Mouse (Mus musculus): ENCODE measurements at regions not wholly inside any gene's neighbourhood (a gene's known extent, or its start where the extent isn't known, plus 50 kb on each side); places are given as distances from the start of the nearest gene placed in this dataset.

GRCm38 (mm10) chr9:49923981-49924501 is 125.3 kb upstream of the Ncam1 start:
- Histone ChIP-seq H3K4me2 (no peak overlapping the region), H3K4me1 (ENCODE audit: control insufficient read depth, insufficient read depth, low read length) (peaks cover 2% of the 10 kb centered on the region; the same call in 1 of the 2 replicates), H3K36me3 (ENCODE audit: control insufficient read depth, insufficient read depth, low read length) (no peaks in the 10 kb centered on the region), H3K4me3 (ENCODE audit: low read depth, low read length) (no peak overlapping the region), H3K27me3 (ENCODE audit: control insufficient read depth, insufficient read depth, low read length) (no peaks in the 10 kb centered on the region), H3K9me3 (ENCODE audit: control insufficient read depth, low read length) (no peaks in the 10 kb centered on the region), H3K27ac (ENCODE audit: low read depth, low read length) (no peak overlapping the region), H3K9ac (ENCODE audit: low read length) (no peak overlapping the region)
- no peak for ATAC-seq (ENCODE audit: low FRiP score)
- 80% methylated on average over 4 of the region's 4 CpGs for WGBS
- no peak for DNase-seq (ENCODE audit: low spot score, missing footprints)

GRCm38 (mm10) chr9:49922770-49923169 is 124.0 kb upstream of the Ncam1 start:
- no peak overlapping the region for H3K4me2 ChIP-seq
- H3K4me3 ChIP-seq (ENCODE audit: low read depth, low read length): no peak overlapping the region
- H3K9ac ChIP-seq (ENCODE audit: low read length): no peak overlapping the region
- no peak for DNase-seq (ENCODE audit: low spot score, missing footprints)
- no peak for ATAC-seq (ENCODE audit: low FRiP score)
- no peak overlapping the region for H3K27ac ChIP-seq (ENCODE audit: low read depth, low read length)
- H3K36me3 ChIP-seq (ENCODE audit: control insufficient read depth, insufficient read depth, low read length): no peaks in the 10 kb centered on the region
- 42% methylated on average over 3 of the region's 3 CpGs for WGBS
- H3K4me1 ChIP-seq (ENCODE audit: control insufficient read depth, insufficient read depth, low read length): peaks cover 2% of the 10 kb centered on the region; the same call in 1 of the 2 replicates
- H3K9me3 ChIP-seq (ENCODE audit: control insufficient read depth, low read length): no peaks in the 10 kb centered on the region
- H3K27me3 ChIP-seq (ENCODE audit: control insufficient read depth, insufficient read depth, low read length): no peaks in the 10 kb centered on the region

- 27% methylated on average over 2 of the region's 2 CpGs for WGBS
- ATAC-seq (ENCODE audit: low FRiP score) (no peak), DNase-seq (ENCODE audit: low spot score, missing footprints) (no peak)
- no peaks in the 10 kb centered on the region for H3K36me3 ChIP-seq (ENCODE audit: control insufficient read depth, insufficient read depth, low read length)
- no peaks in the 10 kb centered on the region for H3K27me3 ChIP-seq (ENCODE audit: control insufficient read depth, insufficient read depth, low read length)
- H3K9ac ChIP-seq (ENCODE audit: low read length): no peak overlapping the region
- no peak overlapping the region for H3K4me2 ChIP-seq
- no peaks in the 10 kb centered on the region for H3K9me3 ChIP-seq (ENCODE audit: control insufficient read depth, low read length)
- no peak overlapping the region for H3K27ac ChIP-seq (ENCODE audit: low read depth, low read length)
- H3K4me3 ChIP-seq (ENCODE audit: low read depth, low read length): no peak overlapping the region
- H3K4me1 ChIP-seq (ENCODE audit: control insufficient read depth, insufficient read depth, low read length): peaks cover 2% of the 10 kb centered on the region; the same call in 1 of the 2 replicates
Measured at GRCm38 (mm10) chr9:49922162-49922561, 123.4 kb upstream of the Ncam1 start.

GRCm38 (mm10) chr9:49921306-49921705 is 122.6 kb upstream of the Ncam1 start:
- Histone ChIP-seq H3K27ac (ENCODE audit: low read depth, low read length) (no peak overlapping the region), H3K4me2 (no peak overlapping the region), H3K9me3 (ENCODE audit: control insufficient read depth, low read length) (no peaks in the 10 kb centered on the region), H3K27me3 (ENCODE audit: control insufficient read depth, insufficient read depth, low read length) (no peaks in the 10 kb centered on the region), H3K9ac (ENCODE audit: low read length) (no peak overlapping the region), H3K4me1 (ENCODE audit: control insufficient read depth, insufficient read depth, low read length) (peaks cover 2% of the 10 kb centered on the region; the same call in 1 of the 2 replicates), H3K36me3 (ENCODE audit: control insufficient read depth, insufficient read depth, low read length) (no peaks in the 10 kb centered on the region), H3K4me3 (ENCODE audit: low read depth, low read length) (no peak overlapping the region)
- WGBS: 94% methylated on average over 3 of the region's 3 CpGs
- no peak for ATAC-seq (ENCODE audit: low FRiP score)
- no peak for DNase-seq (ENCODE audit: low spot score, missing footprints)

- DNase-seq (ENCODE audit: low spot score, missing footprints) (no peak), ATAC-seq (ENCODE audit: low FRiP score) (no peak)
- no peaks in the 10 kb centered on the region for H3K36me3 ChIP-seq (ENCODE audit: control insufficient read depth, insufficient read depth, low read length)
- no peaks in the 10 kb centered on the region for H3K27me3 ChIP-seq (ENCODE audit: control insufficient read depth, insufficient read depth, low read length)
- no peak overlapping the region for H3K4me2 ChIP-seq
- WGBS: 78% methylated on average over 4 of the region's 4 CpGs
- H3K4me3 ChIP-seq (ENCODE audit: low read depth, low read length): no peak overlapping the region
- no peaks in the 10 kb centered on the region for H3K9me3 ChIP-seq (ENCODE audit: control insufficient read depth, low read length)
- no peaks in the 10 kb centered on the region for H3K4me1 ChIP-seq (ENCODE audit: control insufficient read depth, insufficient read depth, low read length)
- H3K9ac ChIP-seq (ENCODE audit: low read length): no peak overlapping the region
- no peak overlapping the region for H3K27ac ChIP-seq (ENCODE audit: low read depth, low read length)
Measured at GRCm38 (mm10) chr9:49915046-49915719, 116.5 kb upstream of the Ncam1 start.

- H3K9me3 ChIP-seq (ENCODE audit: control insufficient read depth, low read length): no peaks in the 10 kb centered on the region
- no peaks in the 10 kb centered on the region for H3K27me3 ChIP-seq (ENCODE audit: control insufficient read depth, insufficient read depth, low read length)
- 87% methylated on average over 4 of the region's 4 CpGs for WGBS
- H3K9ac ChIP-seq (ENCODE audit: low read length): no peak overlapping the region
- ATAC-seq (ENCODE audit: low FRiP score) (no peak), DNase-seq (ENCODE audit: low spot score, missing footprints) (no peak)
- H3K4me2 ChIP-seq: no peak overlapping the region
- no peaks in the 10 kb centered on the region for H3K36me3 ChIP-seq (ENCODE audit: control insufficient read depth, insufficient read depth, low read length)
- H3K4me1 ChIP-seq (ENCODE audit: control insufficient read depth, insufficient read depth, low read length): no peaks in the 10 kb centered on the region
- no peak overlapping the region for H3K4me3 ChIP-seq (ENCODE audit: low read depth, low read length)
- no peak overlapping the region for H3K27ac ChIP-seq (ENCODE audit: low read depth, low read length)
Measured at GRCm38 (mm10) chr9:49913677-49914076, 115.0 kb upstream of the Ncam1 start.

- no peak overlapping the region for H3K9ac ChIP-seq (ENCODE audit: low read length)
- DNase-seq (ENCODE audit: low spot score, missing footprints): no peak
- H3K4me1 ChIP-seq (ENCODE audit: control insufficient read depth, insufficient read depth, low read length): no peaks in the 10 kb centered on the region
- no peaks in the 10 kb centered on the region for H3K27me3 ChIP-seq (ENCODE audit: control insufficient read depth, insufficient read depth, low read length)
- no peak for ATAC-seq (ENCODE audit: low FRiP score)
- no peak overlapping the region for H3K4me3 ChIP-seq (ENCODE audit: low read depth, low read length)
- no peaks in the 10 kb centered on the region for H3K36me3 ChIP-seq (ENCODE audit: control insufficient read depth, insufficient read depth, low read length)
- WGBS: 71% methylated on average over 1 of the region's 1 CpGs
- no peak overlapping the region for H3K27ac ChIP-seq (ENCODE audit: low read depth, low read length)
- no peaks in the 10 kb centered on the region for H3K9me3 ChIP-seq (ENCODE audit: control insufficient read depth, low read length)
- H3K4me2 ChIP-seq: no peak overlapping the region
Measured at GRCm38 (mm10) chr9:49912306-49912705, 113.6 kb upstream of the Ncam1 start.

GRCm38 (mm10) chr9:49906306-49906705 is 107.6 kb upstream of the Ncam1 start:
- Histone ChIP-seq H3K27ac (ENCODE audit: low read depth, low read length) (no peak overlapping the region), H3K4me2 (no peak overlapping the region), H3K9ac (ENCODE audit: low read length) (no peak overlapping the region), H3K4me3 (ENCODE audit: low read depth, low read length) (no peak overlapping the region), H3K4me1 (ENCODE audit: control insufficient read depth, insufficient read depth, low read length) (no peaks in the 10 kb centered on the region), H3K36me3 (ENCODE audit: control insufficient read depth, insufficient read depth, low read length) (no peaks in the 10 kb centered on the region), H3K27me3 (ENCODE audit: control insufficient read depth, insufficient read depth, low read length) (no peaks in the 10 kb centered on the region), H3K9me3 (ENCODE audit: control insufficient read depth, low read length) (no peaks in the 10 kb centered on the region)
- no peak for ATAC-seq (ENCODE audit: low FRiP score)
- DNase-seq (ENCODE audit: low spot score, missing footprints): no peak
- WGBS: 80% methylated on average over 4 of the region's 4 CpGs

GRCm38 (mm10) chr9:49905703-49906102 is 107.0 kb upstream of the Ncam1 start:
- no peaks in the 10 kb centered on the region for H3K36me3 ChIP-seq (ENCODE audit: control insufficient read depth, insufficient read depth, low read length)
- H3K4me3 ChIP-seq (ENCODE audit: low read depth, low read length): no peak overlapping the region
- 89% methylated on average over 4 of the region's 4 CpGs for WGBS
- H3K4me2 ChIP-seq: no peak overlapping the region
- DNase-seq (ENCODE audit: low spot score, missing footprints) (no peak), ATAC-seq (ENCODE audit: low FRiP score) (no peak)
- no peak overlapping the region for H3K27ac ChIP-seq (ENCODE audit: low read depth, low read length)
- no peaks in the 10 kb centered on the region for H3K4me1 ChIP-seq (ENCODE audit: control insufficient read depth, insufficient read depth, low read length)
- no peaks in the 10 kb centered on the region for H3K27me3 ChIP-seq (ENCODE audit: control insufficient read depth, insufficient read depth, low read length)
- H3K9ac ChIP-seq (ENCODE audit: low read length): no peak overlapping the region
- H3K9me3 ChIP-seq (ENCODE audit: control insufficient read depth, low read length): no peaks in the 10 kb centered on the region

Measured in midbrain, embryonic 11.5 days (tissue).